Mouse (Mus musculus): ENCODE measurements at regions not wholly inside any gene's neighbourhood (a gene's known extent, or its start where the extent isn't known, plus 50 kb on each side); places are given as distances from the start of the nearest gene placed in this dataset.

DNA sequence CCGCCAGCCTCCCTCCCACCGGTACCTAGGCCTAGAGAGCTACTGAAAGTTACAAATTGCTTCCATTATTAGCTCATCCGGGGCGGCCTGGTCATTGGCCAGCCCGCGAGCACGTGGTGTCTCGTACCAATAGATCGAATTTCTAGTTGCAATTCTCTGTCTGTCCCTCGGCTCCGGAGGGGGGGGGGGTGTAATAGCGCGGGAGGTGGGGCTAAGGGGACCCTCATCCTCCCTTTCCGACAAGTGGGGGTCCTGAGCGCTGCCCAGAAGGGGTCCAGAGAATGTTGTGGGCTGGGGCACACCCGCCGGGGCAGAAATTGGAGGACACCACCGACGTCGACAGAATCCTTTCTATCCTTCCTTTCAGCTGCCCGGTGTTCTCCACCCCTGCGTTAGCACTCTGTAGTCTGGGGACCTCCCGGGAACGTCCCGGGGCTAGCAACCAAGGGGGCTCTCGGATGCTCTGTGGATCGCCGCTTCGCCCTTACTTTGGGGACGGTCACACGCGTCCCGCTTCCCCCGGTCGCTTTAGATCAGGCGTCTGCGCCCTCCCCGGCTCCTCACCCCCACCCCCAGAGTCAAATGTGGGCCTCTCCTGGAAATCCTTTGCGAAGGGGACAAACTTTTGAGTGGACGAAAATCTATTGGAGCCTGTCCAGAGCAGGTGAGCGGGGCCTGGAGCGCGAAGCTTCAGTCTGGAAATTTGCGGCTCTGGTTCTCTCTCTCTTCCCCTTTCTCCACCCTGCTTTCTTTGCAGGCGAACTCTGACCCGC, 64.6 kb downstream of the Smug1 start:
- Histone ChIP-seq H3K4me3 (ENCODE audit: low read depth, low read length) (peak overlapping the region; percentile 57), H3K4me2 (replicated peaks; ENCODE audit: low read depth, low read length) (peak overlapping the region; percentile 72), H3K27ac (ENCODE audit: low read length) (peak overlapping the region; percentile 79), H3K9ac (replicated peaks; ENCODE audit: low read depth, low read length) (peak overlapping the region; percentile 69), H3K36me3 (ENCODE audit: control insufficient read depth, insufficient read depth, low read length) (no peaks in the 10 kb centered on the region), H3K9me3 (ENCODE audit: control insufficient read depth, low read depth, low read length) (no peaks in the 10 kb centered on the region), H3K4me1 (ENCODE audit: control insufficient read depth, insufficient read depth, low read length) (peaks cover 18% of the 10 kb centered on the region; the same call in 1 of the 2 replicates), H3K27me3 (ENCODE audit: control insufficient read depth, insufficient read depth, low read length) (no peaks in the 10 kb centered on the region)
- 1% methylated on average over 46 of the region's 46 CpGs for WGBS
- peak; percentile 83 for ATAC-seq (ENCODE audit: insufficient number of reproducible peaks, insufficient read depth, low FRiP score, low read depth)

GRCm38 (mm10) chr15:103100121-103100520, 66.8 kb downstream of the Smug1 start:
- Histone ChIP-seq H3K27me3 (ENCODE audit: control insufficient read depth, insufficient read depth, low read length) (no peaks in the 10 kb centered on the region), H3K9ac (replicated peaks; ENCODE audit: low read depth, low read length) (no peak overlapping the region), H3K9me3 (ENCODE audit: control insufficient read depth, low read depth, low read length) (no peaks in the 10 kb centered on the region), H3K4me3 (ENCODE audit: low read depth, low read length) (no peak overlapping the region), H3K27ac (ENCODE audit: low read length) (no peak overlapping the region), H3K36me3 (ENCODE audit: control insufficient read depth, insufficient read depth, low read length) (no peaks in the 10 kb centered on the region), H3K4me1 (ENCODE audit: control insufficient read depth, insufficient read depth, low read length) (peaks cover 26% of the 10 kb centered on the region; the same call in 1 of the 2 replicates), H3K4me2 (replicated peaks; ENCODE audit: low read depth, low read length) (peak overlapping the region; percentile 26; the same call in 1 of the 2 replicates)
- ATAC-seq (ENCODE audit: insufficient number of reproducible peaks, insufficient read depth, low FRiP score, low read depth) = no peak
- WGBS = 46% methylated on average over 4 of the region's 4 CpGs

DNA sequence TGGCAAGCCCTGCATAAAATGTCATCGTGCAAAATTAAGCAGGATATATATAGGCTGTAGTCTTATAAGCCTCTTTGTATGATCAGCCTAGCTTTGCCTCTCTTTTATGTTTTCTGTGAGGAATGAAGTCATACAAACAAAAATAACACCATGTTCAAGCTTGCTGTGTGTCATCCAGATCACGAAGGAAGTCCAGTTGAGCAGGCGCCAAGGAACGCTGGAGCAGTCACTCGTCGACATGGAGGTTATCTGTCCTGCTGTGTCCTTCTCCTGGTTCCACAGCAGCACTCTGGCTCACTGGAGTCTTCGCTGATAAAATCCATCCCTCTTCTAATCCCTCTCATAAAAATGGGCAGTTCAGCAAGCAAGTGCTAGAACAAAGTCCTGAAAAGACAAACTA, 72.4 kb downstream of the Smug1 start:
- Histone ChIP-seq H3K4me3 (ENCODE audit: low read depth, low read length) (no peak overlapping the region), H3K9me3 (ENCODE audit: control insufficient read depth, low read depth, low read length) (no peaks in the 10 kb centered on the region), H3K27me3 (ENCODE audit: control insufficient read depth, insufficient read depth, low read length) (0 out of 2 replicates have a peak, but pooled peaks cover 3% of the 10 kb centered on the region), H3K36me3 (ENCODE audit: control insufficient read depth, insufficient read depth, low read length) (0 out of 2 replicates have a peak, but pooled peaks cover 5% of the 10 kb centered on the region), H3K4me1 (ENCODE audit: control insufficient read depth, insufficient read depth, low read length) (peaks cover 14% of the 10 kb centered on the region; the same call in 1 of the 2 replicates), H3K27ac (ENCODE audit: low read length) (no peak overlapping the region), H3K4me2 (replicated peaks; ENCODE audit: low read depth, low read length) (no peak overlapping the region), H3K9ac (replicated peaks; ENCODE audit: low read depth, low read length) (no peak overlapping the region)
- 69% methylated on average over 7 of the region's 7 CpGs for WGBS
- no peak for ATAC-seq (ENCODE audit: insufficient number of reproducible peaks, insufficient read depth, low FRiP score, low read depth)

DNA sequence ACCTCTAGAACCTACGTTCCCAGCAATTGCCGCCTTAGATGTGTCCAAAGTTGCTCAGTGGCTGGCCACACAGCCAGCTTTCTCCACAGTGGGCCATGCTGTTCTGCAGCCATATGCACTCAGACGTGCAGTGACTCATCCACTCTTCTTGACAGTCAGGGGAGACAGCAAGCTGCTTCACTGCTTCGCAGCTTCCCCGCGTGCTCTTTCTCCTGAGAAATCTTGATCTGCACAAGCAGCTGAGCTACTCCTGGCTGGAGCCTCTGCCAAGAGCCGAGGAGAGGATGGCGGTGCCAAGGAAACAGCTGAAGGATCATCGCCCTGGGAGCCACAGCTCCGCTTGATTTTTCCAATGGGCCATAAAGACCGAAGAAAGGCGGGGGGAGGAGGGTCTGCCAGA, 73.2 kb downstream of the Smug1 start:
- Histone ChIP-seq H3K27me3 (ENCODE audit: control insufficient read depth, insufficient read depth, low read length) (0 out of 2 replicates have a peak, but pooled peaks cover 3% of the 10 kb centered on the region), H3K36me3 (ENCODE audit: control insufficient read depth, insufficient read depth, low read length) (0 out of 2 replicates have a peak, but pooled peaks cover 5% of the 10 kb centered on the region), H3K4me2 (replicated peaks; ENCODE audit: low read depth, low read length) (no peak overlapping the region), H3K27ac (ENCODE audit: low read length) (no peak overlapping the region), H3K9ac (replicated peaks; ENCODE audit: low read depth, low read length) (no peak overlapping the region), H3K4me3 (ENCODE audit: low read depth, low read length) (no peak overlapping the region), H3K9me3 (ENCODE audit: control insufficient read depth, low read depth, low read length) (no peaks in the 10 kb centered on the region), H3K4me1 (ENCODE audit: control insufficient read depth, insufficient read depth, low read length) (peaks cover 14% of the 10 kb centered on the region; the same call in 1 of the 2 replicates)
- WGBS = 55% methylated on average over 12 of the region's 12 CpGs
- no peak for ATAC-seq (ENCODE audit: insufficient number of reproducible peaks, insufficient read depth, low FRiP score, low read depth)

DNA sequence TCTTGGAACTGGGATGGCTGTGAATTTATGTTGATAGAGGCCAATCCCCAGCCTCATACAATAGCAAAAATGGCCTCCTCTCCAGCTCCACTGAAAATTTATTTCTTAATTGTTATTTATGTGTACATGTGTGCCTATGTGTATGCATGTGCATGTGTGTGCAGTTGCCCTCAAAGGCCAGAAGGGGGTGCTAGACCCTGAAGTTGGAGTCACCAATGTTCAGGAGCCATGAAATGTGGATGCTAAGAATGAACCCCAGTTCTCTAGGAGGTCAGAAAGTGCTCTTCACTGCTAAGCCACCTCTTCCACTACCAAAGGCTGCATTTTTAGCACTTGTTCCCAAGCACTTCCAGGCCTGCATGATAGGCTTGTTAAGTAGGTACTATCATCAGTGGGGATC, 73.8 kb downstream of the Hoxc4 start:
- no peak for ATAC-seq (ENCODE audit: insufficient number of reproducible peaks, insufficient read depth, low FRiP score, low read depth)
- H3K27me3 ChIP-seq (ENCODE audit: control insufficient read depth, insufficient read depth, low read length) = 0 out of 2 replicates have a peak, but pooled peaks cover 3% of the 10 kb centered on the region
- 0 out of 2 replicates have a peak, but pooled peaks cover 5% of the 10 kb centered on the region for H3K36me3 ChIP-seq (ENCODE audit: control insufficient read depth, insufficient read depth, low read length)
- H3K27ac ChIP-seq (ENCODE audit: low read length) = no peak overlapping the region
- H3K9ac ChIP-seq (replicated peaks; ENCODE audit: low read depth, low read length) = no peak overlapping the region
- H3K9me3 ChIP-seq (ENCODE audit: control insufficient read depth, low read depth, low read length) = no peaks in the 10 kb centered on the region
- H3K4me3 ChIP-seq (ENCODE audit: low read depth, low read length) = no peak overlapping the region
- no peak overlapping the region for H3K4me2 ChIP-seq (replicated peaks; ENCODE audit: low read depth, low read length)
- peaks cover 16% of the 10 kb centered on the region; the same call in 1 of the 2 replicates for H3K4me1 ChIP-seq (ENCODE audit: control insufficient read depth, insufficient read depth, low read length)

DNA sequence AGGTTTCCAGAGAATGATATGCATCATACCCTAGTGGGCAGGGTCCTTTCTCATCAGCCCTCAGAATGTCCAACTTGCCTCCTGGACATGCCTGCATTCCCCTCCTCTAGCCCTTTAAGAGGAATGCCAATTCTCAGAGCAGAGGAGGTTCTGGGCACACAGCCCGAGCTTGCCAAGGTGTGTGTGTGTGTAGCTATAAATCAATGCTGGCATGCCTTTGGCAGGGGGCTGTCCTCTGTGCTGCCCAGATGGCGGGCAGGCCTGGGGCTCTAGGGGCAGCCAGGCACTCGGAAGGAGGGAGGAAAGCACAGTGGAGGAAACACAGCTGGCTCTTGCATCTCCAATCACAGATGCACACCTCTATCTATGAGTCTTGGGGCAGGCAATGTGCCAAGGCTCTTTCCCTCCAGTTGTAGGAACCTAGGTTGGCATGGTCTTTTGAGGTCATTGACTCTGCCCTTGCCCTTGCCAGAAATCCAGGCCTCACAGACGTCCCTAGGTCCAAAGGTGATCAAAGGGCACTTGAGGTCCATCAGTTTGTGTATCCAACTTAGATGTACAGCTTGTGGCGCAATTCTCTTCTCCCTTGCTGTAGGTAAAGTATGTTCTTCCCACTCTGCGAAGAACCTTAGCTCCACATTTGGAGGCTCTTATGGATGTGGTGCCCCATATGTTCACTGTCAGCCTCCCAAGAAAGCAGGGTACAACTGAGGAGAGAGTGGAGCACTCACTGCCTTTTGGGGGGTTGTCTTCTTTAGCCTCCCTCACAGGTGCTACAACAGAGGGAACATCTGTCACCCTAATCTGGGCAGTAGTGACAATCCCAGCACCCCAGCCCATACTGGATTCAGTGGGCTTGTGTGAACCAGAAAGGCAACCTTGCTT, 71.8 kb downstream of the Hoxc4 start:
- ATAC-seq (ENCODE audit: insufficient number of reproducible peaks, insufficient read depth, low FRiP score, low read depth) = no peak

GRCm38 (mm10) chr15:103089852-103090251, 71.1 kb downstream of the Hoxc4 start:
- H3K36me3 ChIP-seq (ENCODE audit: control insufficient read depth, insufficient read depth, low read length) = 0 out of 2 replicates have a peak, but pooled peaks cover 5% of the 10 kb centered on the region
- peaks cover 21% of the 10 kb centered on the region; the same call in 1 of the 2 replicates for H3K4me1 ChIP-seq (ENCODE audit: control insufficient read depth, insufficient read depth, low read length)
- WGBS = 52% methylated on average over 1 of the region's 1 CpGs
- no peak overlapping the region for H3K9ac ChIP-seq (replicated peaks; ENCODE audit: low read depth, low read length)
- no peaks in the 10 kb centered on the region for H3K9me3 ChIP-seq (ENCODE audit: control insufficient read depth, low read depth, low read length)
- no peak for ATAC-seq (ENCODE audit: insufficient number of reproducible peaks, insufficient read depth, low FRiP score, low read depth)
- no peak overlapping the region for H3K4me3 ChIP-seq (ENCODE audit: low read depth, low read length)
- H3K27me3 ChIP-seq (ENCODE audit: control insufficient read depth, insufficient read depth, low read length) = peaks cover 12% of the 10 kb centered on the region; the same call in 1 of the 2 replicates
- H3K27ac ChIP-seq (ENCODE audit: low read length) = no peak overlapping the region
- no peak overlapping the region for H3K4me2 ChIP-seq (replicated peaks; ENCODE audit: low read depth, low read length)

More for the DNA sequence above, 71.8 kb downstream of the Hoxc4 start:
- H3K36me3 ChIP-seq (ENCODE audit: control insufficient read depth, insufficient read depth, low read length) = 0 out of 2 replicates have a peak, but pooled peaks cover 5% of the 10 kb centered on the region
- H3K4me3 ChIP-seq (ENCODE audit: low read depth, low read length) = no peak overlapping the region
- H3K9me3 ChIP-seq (ENCODE audit: control insufficient read depth, low read depth, low read length) = no peaks in the 10 kb centered on the region
- WGBS = 51% methylated on average over 6 of the region's 6 CpGs
- no peak overlapping the region for H3K9ac ChIP-seq (replicated peaks; ENCODE audit: low read depth, low read length)
- peaks cover 12% of the 10 kb centered on the region; the same call in 1 of the 2 replicates for H3K27me3 ChIP-seq (ENCODE audit: control insufficient read depth, insufficient read depth, low read length)
- H3K27ac ChIP-seq (ENCODE audit: low read length) = no peak overlapping the region
- peaks cover 21% of the 10 kb centered on the region; the same call in 1 of the 2 replicates for H3K4me1 ChIP-seq (ENCODE audit: control insufficient read depth, insufficient read depth, low read length)
- no peak overlapping the region for H3K4me2 ChIP-seq (replicated peaks; ENCODE audit: low read depth, low read length)

- peaks cover 12% of the 10 kb centered on the region; the same call in 1 of the 2 replicates for H3K27me3 ChIP-seq (ENCODE audit: control insufficient read depth, insufficient read depth, low read length)
These were observed 70.7 kb downstream of the Hoxc4 start for GRCm38 (mm10) chr15:103089440-103089839.

More at GRCm38 (mm10) chr15:103089440-103089839, 70.7 kb downstream of the Hoxc4 start:
- Histone ChIP-seq H3K4me1 (ENCODE audit: control insufficient read depth, insufficient read depth, low read length) (peaks cover 21% of the 10 kb centered on the region; the same call in 1 of the 2 replicates), H3K27ac (ENCODE audit: low read length) (no peak overlapping the region), H3K9me3 (ENCODE audit: control insufficient read depth, low read depth, low read length) (no peaks in the 10 kb centered on the region), H3K4me2 (replicated peaks; ENCODE audit: low read depth, low read length) (no peak overlapping the region), H3K4me3 (ENCODE audit: low read depth, low read length) (no peak overlapping the region), H3K36me3 (ENCODE audit: control insufficient read depth, insufficient read depth, low read length) (0 out of 2 replicates have a peak, but pooled peaks cover 5% of the 10 kb centered on the region), H3K9ac (replicated peaks; ENCODE audit: low read depth, low read length) (no peak overlapping the region)
- 63% methylated on average over 1 of the region's 1 CpGs for WGBS
- no peak for ATAC-seq (ENCODE audit: insufficient number of reproducible peaks, insufficient read depth, low FRiP score, low read depth)

Measured in stomach, embryonic 14.5 days (tissue).